Mouse (Mus musculus): ENCODE measurements at regions not wholly inside any gene's neighbourhood (a gene's known extent, or its start where the extent isn't known, plus 50 kb on each side); places are given as distances from the start of the nearest gene placed in this dataset.

GRCm38 (mm10) chr5:4500599-4500998, 257.2 kb downstream of the Fzd1 start:
- no peak for DNase-seq (ENCODE audit: low spot score in 2 of 2)

GRCm38 (mm10) chr5:4499036-4499435, 258.8 kb downstream of the Fzd1 start:
- DNase-seq (ENCODE audit: low spot score in 2 of 2) = no peak

- no peak for DNase-seq (ENCODE audit: low spot score in 2 of 2)
Observed at GRCm38 (mm10) chr5:4498425-4498824, 259.4 kb downstream of the Fzd1 start.

DNA sequence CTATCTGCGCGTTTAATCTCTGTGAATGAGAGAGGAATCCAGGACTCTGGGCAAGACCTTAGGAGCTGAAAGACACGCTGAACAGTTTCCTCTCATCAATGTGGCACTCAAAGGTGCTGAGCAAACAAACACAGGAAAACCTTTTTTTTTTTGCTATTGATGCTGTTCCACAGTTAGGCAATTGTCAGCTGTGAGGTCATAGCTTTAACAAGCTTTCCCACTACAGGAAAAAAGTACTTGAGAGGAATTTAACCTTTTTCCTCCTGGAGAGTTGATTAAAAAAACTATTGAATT, 261.0 kb downstream of the Fzd1 start:
- DNase-seq (ENCODE audit: low spot score in 2 of 2) = no peak

- DNase-seq (ENCODE audit: low spot score in 2 of 2) = peak; percentile 42 to 61
Observed at GRCm38 (mm10) chr5:4496132-4496906, 261.5 kb downstream of the Fzd1 start.

DNA sequence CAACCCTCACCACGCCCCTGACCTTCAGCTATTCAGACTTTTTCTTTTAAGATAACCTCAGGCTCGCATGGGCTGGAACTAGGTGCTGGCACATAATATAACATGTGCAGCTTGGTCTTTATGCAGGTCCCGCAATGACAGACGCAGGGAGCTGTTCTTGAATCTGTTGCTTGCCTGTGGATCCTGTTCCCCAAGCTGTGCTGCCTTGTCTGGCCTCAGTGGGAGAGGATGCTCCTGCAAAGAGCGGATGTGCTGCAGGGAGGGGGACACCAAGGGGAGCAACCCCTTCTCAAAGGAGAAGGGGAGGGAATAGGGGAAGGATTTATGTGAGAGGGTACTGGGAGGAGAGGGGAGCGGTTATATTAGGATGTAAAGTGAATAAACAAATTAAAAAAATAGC, 262.4 kb downstream of the Fzd1 start:
- DNase-seq (ENCODE audit: low spot score in 2 of 2) = no peak

DNA sequence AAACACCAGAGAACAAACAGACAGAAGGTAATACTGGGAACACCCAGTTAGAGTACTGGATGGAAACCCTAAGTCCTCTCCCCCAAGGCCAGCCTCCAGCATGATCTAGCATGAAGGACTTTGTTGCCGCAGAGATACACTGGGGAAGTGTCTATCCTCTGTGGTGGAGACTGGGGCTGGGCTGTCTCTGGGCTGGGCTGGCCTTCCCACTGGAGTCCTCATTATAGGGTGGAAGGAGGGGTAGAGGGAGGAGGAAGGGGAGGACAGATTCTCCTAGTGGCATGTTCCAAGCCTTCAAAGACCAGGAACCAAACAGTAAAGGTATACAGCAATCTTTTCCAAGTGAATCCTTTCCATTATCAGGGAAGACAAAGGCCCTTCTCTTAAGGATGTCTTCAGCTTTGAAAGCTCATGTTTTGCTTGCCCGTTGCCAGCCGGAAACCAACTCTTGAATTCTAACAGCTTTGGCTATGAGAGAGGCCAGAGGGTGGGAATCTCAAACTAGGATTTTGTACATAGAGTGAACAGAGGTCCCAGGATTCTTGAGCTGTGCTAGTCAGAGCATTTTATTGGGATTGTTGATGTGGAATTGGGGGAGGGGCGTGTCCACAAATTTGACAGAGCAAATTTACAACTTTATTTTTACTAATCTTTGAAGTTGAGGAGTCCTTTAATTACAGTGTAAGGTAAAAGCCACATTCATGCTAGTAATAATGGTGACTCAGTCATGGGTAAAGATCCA, 271.3 kb downstream of the Fzd1 start:
- DNase-seq (ENCODE audit: low spot score in 2 of 2) = no peak

- DNase-seq (ENCODE audit: low spot score in 2 of 2) = peak; percentile 34
Observed at GRCm38 (mm10) chr5:4485542-4486390, 272.1 kb downstream of the Fzd1 start.

DNA sequence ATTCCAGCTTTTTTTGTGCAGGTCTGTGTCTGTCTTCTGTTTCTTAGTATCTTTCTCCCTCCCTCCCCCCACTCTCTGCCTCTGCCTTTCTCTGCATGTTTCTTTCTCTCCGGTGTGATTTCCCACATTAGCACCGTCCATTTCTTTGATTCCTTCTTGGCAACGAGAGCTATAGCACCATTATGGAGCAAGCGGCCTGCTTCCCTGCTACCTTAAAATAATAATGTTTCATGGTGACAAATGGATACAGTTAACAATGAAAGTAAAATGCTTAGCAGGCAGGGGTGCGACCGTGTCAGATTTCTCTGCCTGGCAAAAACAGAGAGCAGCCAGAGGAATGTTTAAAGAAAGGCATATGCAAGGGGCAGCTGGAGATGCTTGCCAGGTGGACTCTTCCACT, 273.1 kb downstream of the Fzd1 start:
- no peak for DNase-seq (ENCODE audit: low spot score in 2 of 2)

GRCm38 (mm10) chr5:4484151-4484550, 273.7 kb downstream of the Fzd1 start:
- DNase-seq (ENCODE audit: low spot score in 2 of 2) = no peak

DNA sequence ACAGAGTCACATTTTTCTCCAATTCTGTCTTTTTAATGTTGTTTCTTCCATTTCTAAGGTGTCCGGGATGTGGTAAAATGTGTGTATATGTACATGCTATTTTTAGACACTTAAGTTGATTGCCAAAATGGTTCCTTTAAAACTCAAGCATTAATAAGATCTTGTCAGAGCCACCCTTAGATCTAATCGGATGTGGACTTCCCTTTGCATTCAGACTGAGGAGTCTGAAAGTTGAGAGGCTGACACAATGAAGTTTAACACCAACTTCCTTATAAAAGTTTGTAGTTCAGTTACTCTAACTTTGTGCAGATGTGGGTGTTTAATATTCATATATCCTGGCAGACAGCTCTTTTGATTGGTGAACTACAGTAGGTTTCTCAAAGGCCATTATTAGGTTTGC, 282.1 kb downstream of the Mterf1b start:
- DNase-seq (ENCODE audit: low spot score in 2 of 2) = no peak

Data from frontal cortex, postnatal 10 days (tissue).